Mouse (Mus musculus) embryo, embryonic 10.5 days (tissue): ENCODE data around the gene Cox15.

Source experiments
- DNase-seq: peaks from one replicate; pipeline ENCODE4 v3.0.0-alpha.2; 2015; ENCODE audit warnings: low spot score

Cox15 gene

GRCm38 (mm10) chr19:43752489-43753225 is at the start of gene Cox15, which contains the start of gene Cutc:
Cox15 (minus strand) TSS chr19:43753000.
Cutc (plus strand) TSS chr19:43752996.
- peak; percentile 98 for DNase-seq

GRCm38 (mm10) chr19:43801427-43802051 is 48.7 kb upstream of the Cox15 start:
- DNase-seq: no peak

GRCm38 (mm10) chr19:43797216-43797615 is 44.4 kb upstream of the Cox15 start:
- DNase-seq: no peak

GRCm38 (mm10) chr19:43795511-43795910 is 42.7 kb upstream of the Cox15 start:
- no peak for DNase-seq

GRCm38 (mm10) chr19:43793951-43794350 is 41.2 kb upstream of the Cox15 start:
- DNase-seq: no peak

GRCm38 (mm10) chr19:43792537-43792936 is 39.7 kb upstream of the Cox15 start:
- DNase-seq: no peak

- DNase-seq: no peak
These were observed 37.0 kb upstream of the Cox15 start for GRCm38 (mm10) chr19:43789817-43790216.

- DNase-seq: no peak
These were observed 33.6 kb upstream of the Cox15 start for GRCm38 (mm10) chr19:43786249-43787026.

GRCm38 (mm10) chr19:43784761-43785160 is 32.0 kb upstream of the Cox15 start:
- no peak for DNase-seq

- no peak for DNase-seq
These were observed 29.2 kb upstream of the Cox15 start, which contains the start of gene Abcc2 for GRCm38 (mm10) chr19:43781980-43782379. Abcc2 (plus strand) TSS chr19:43782192.

- no peak for DNase-seq
These were observed 27.6 kb upstream of the Cox15 start for GRCm38 (mm10) chr19:43780391-43780790.

- DNase-seq: no peak
These were observed 24.5 kb upstream of the Cox15 start for GRCm38 (mm10) chr19:43777308-43777707.

- no peak for DNase-seq
These were observed 23.8 kb upstream of the Cox15 start for GRCm38 (mm10) chr19:43776561-43776960.

- DNase-seq: no peak
These were observed 22.6 kb upstream of the Cox15 start for GRCm38 (mm10) chr19:43775433-43775832.

- DNase-seq: no peak
These were observed 19.5 kb upstream of the Cox15 start for GRCm38 (mm10) chr19:43772311-43772710.

- no peak for DNase-seq
These were observed 18.7 kb upstream of the Cox15 start for GRCm38 (mm10) chr19:43771499-43771969.

- DNase-seq: no peak
These were observed 17.8 kb upstream of the Cox15 start for GRCm38 (mm10) chr19:43770584-43770983.

- DNase-seq: no peak
These were observed 16.7 kb upstream of the Cox15 start for GRCm38 (mm10) chr19:43769366-43769960.

GRCm38 (mm10) chr19:43767549-43768322 is 14.9 kb upstream of the Cox15 start:
- no peak for DNase-seq

GRCm38 (mm10) chr19:43766451-43766850 is 13.7 kb upstream of the Cox15 start:
- DNase-seq: no peak

GRCm38 (mm10) chr19:43762410-43762809 is 9.6 kb upstream of the Cox15 start:
- no peak for DNase-seq
